Comparison of ENCODE assay signal across 9 mouse cellular contexts in the genomic region with DNA sequence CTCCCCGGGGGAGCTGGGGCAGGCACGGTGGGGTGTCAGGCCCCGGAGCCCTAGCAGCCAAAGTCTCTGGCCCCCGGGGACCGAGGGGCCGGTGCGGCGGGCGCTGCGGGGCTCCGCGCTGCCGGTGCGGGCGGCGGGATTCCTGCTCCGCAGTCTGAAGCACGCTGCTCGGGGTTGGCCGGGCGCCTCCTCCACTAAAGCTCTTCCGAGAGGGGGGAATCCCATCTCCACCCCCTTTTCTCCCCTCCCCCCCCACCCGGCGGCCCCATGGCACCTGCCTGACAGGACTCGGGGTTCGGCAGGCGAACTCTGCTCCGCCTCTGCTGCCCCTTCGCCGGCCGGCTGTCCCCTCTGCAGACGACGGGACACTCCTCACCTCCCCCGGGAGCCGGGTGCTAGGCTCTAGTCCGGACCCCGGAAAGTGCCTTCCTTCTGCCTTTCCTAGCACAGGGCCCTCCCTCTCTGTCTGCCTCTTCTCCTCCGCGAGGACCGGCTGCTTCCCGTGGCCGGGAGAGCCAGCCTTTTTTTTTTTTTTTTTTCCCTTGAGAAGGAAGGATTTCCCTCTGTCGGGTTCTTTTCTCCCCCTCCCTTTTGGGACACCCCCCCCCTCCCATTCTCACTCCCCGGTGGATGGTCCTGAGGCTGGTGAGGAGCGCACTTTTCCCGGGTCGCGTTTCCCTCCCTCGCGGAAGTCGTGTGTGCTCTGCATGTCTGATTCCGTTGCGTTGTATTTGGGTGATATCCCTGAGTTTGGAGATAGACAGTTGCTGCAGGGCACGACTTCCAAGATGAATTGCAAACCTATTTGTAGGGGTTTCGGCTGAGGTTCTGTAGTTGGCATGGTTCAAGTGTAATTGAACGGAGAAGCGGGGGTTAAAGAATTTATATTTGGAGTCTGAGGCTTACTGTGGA. TPM values are rescaled to one million over a fixed set of nuclear protein-coding genes. Genes with fewer than 3 reads are reported as not detected.
DNase-seq lines count a peak whose midpoint lies in the region; ATAC-seq and TF ChIP-seq lines count a peak whose summit lies in the region.
"Had no signal": no experiment of that assay in that cellular context is flagged by ENCODE, and none has a peak within 500 bp of the region (broad histone marks: within the 10 kb centered on the region; RNA-seq: fewer than 3 reads in every experiment).

No protein-coding gene starts in this region.

- under 1% methylated on average over 43 of the region's 57 CpGs for WGBS in forebrain, embryonic 11.5 days
- WGBS in heart, postnatal 0 days, result under 1% methylated on average over 38 of the region's 57 CpGs
- WGBS in olfactory bulb, adult 2 months, result under 1% methylated on average over 56 of the region's 57 CpGs
- WGBS in thymus, adult 2 months, result under 1% methylated on average over 50 of the region's 57 CpGs

- TF ChIP-seq EP300 in heart, postnatal 0 days (IDR thresholded peaks at IDR 0.05; ENCODE audit: low read depth), result no peak

- H3K4me1 ChIP-seq in bone marrow macrophage, adult 2 months (ENCODE audit: control insufficient read depth, insufficient read depth, low read length), result peaks cover 2% of the 10 kb centered on the region
- H3K4me1 ChIP-seq in forebrain, embryonic 11.5 days (replicated peaks; ENCODE audit: control insufficient read depth, insufficient read depth, low read length), result no peaks in the 10 kb centered on the region; the same call in 1 of the 2 replicates
- peaks cover 4% of the 10 kb centered on the region; the same call in 1 of the 2 replicates for H3K4me1 ChIP-seq in heart, postnatal 0 days (ENCODE audit: control insufficient read depth, insufficient read depth)
- no peaks in the 10 kb centered on the region for H3K4me1 ChIP-seq in olfactory bulb, adult 2 months (ENCODE audit: control insufficient read depth, insufficient read depth, low read length)
- no peaks in the 10 kb centered on the region for H3K4me1 ChIP-seq in thymus, adult 2 months (replicated peaks; ENCODE audit: control insufficient read depth, insufficient read depth, low read length)

- peak; percentile 53 for ATAC-seq in forebrain, embryonic 11.5 days (replicated peaks; ENCODE audit: low FRiP score)
- peak; percentile 19 for ATAC-seq in heart, postnatal 0 days (ENCODE audit: insufficient read depth, low read depth)

- peak overlapping the region; percentile 93 for H3K4me3 ChIP-seq in bone marrow macrophage, adult 2 months (ENCODE audit: insufficient read depth, low read length)
- peak overlapping the region; percentile 63 for H3K4me3 ChIP-seq in forebrain, embryonic 11.5 days (ENCODE audit: low read depth, low read length)
- H3K4me3 ChIP-seq in heart, postnatal 0 days (ENCODE audit: low read depth, low read length), result peak overlapping the region; percentile 90
- H3K4me3 ChIP-seq in olfactory bulb, adult 2 months (ENCODE audit: insufficient read depth, low read depth, low read length), result peak overlapping the region; percentile 97
- peak overlapping the region; percentile 74 for H3K4me3 ChIP-seq in thymus, adult 2 months (ENCODE audit: control insufficient read depth, insufficient read depth, low read length)

- peak overlapping the region; percentile 75 for H3K4me2 ChIP-seq in forebrain, embryonic 11.5 days (ENCODE audit: low read depth, low read length, severe bottlenecking)
- peak overlapping the region; percentile 92 for H3K4me2 ChIP-seq in heart, postnatal 0 days (ENCODE audit: low read depth, low read length)

- DNase-seq in CD4-positive, CD25-positive, alpha-beta regulatory T cell, adult 2 months (ENCODE audit: low read depth, low spot score), result peak; percentile 62
- DNase-seq in forebrain, embryonic 11.5 days (ENCODE audit: low spot score), result peak; percentile 77
- peak; percentile 24 for DNase-seq in heart, postnatal 0 days (ENCODE audit: low spot score)
- peak; percentile 56 to 68 for DNase-seq in kidney, postnatal 4 days
- peak; percentile 43 to 51 for DNase-seq in lung, adult 18-20 months
- peak; percentile 45 for DNase-seq in thymus, adult 2 months

- H3K27me3 ChIP-seq in forebrain, embryonic 11.5 days (ENCODE audit: control insufficient read depth, insufficient read depth, low read length), result no peaks in the 10 kb centered on the region
- H3K27me3 ChIP-seq in heart, postnatal 0 days (ENCODE audit: control insufficient read depth, insufficient read depth, low read length), result no peaks in the 10 kb centered on the region
- no peaks in the 10 kb centered on the region for H3K27me3 ChIP-seq in thymus, adult 2 months (ENCODE audit: control insufficient read depth, insufficient read depth, low read length)

- H3K9me3 ChIP-seq in forebrain, embryonic 11.5 days (ENCODE audit: control insufficient read depth, low read length), result no peaks in the 10 kb centered on the region
- H3K9me3 ChIP-seq in heart, postnatal 0 days (replicated peaks; ENCODE audit: control insufficient read depth, low read length), result no peaks in the 10 kb centered on the region

- no peak for TF ChIP-seq CTCF in bone marrow macrophage, adult 2 months (IDR thresholded peaks at IDR 0.05; ENCODE audit: low read depth, low read length)
- TF ChIP-seq CTCF in heart, postnatal 0 days (IDR thresholded peaks at IDR 0.05; ENCODE audit: low read depth), result no peak
- no peak for TF ChIP-seq CTCF in olfactory bulb, adult 2 months (IDR thresholded peaks at IDR 0.05; ENCODE audit: insufficient read depth, low read depth, low read length)
- TF ChIP-seq CTCF in thymus, adult 2 months (IDR thresholded peaks at IDR 0.05; ENCODE audit: borderline replicate concordance, control insufficient read depth, extremely low read depth, insufficient read depth, low read length, poor library complexity), result no peak

- TF ChIP-seq POLR2A in bone marrow macrophage, adult 2 months (IDR thresholded peaks at IDR 0.05; ENCODE audit: borderline replicate concordance, low read depth, low read length), result no peak
- no peak for TF ChIP-seq POLR2A in olfactory bulb, adult 2 months (IDR thresholded peaks at IDR 0.05; ENCODE audit: insufficient read depth, low read depth, low read length)
- no peak for TF ChIP-seq POLR2A in thymus, adult 2 months (IDR thresholded peaks at IDR 0.05; ENCODE audit: control insufficient read depth, extremely low read depth, insufficient read depth, low read length, poor library complexity)

- H3K27ac ChIP-seq in bone marrow macrophage, adult 2 months (ENCODE audit: insufficient read depth, low read depth, low read length), result peak overlapping the region; percentile 63
- H3K27ac ChIP-seq in forebrain, embryonic 11.5 days (ENCODE audit: low read depth, low read length), result peak overlapping the region; percentile 97
- peak overlapping the region; percentile 98 for H3K27ac ChIP-seq in heart, postnatal 0 days (ENCODE audit: low read depth)
- H3K27ac ChIP-seq in olfactory bulb, adult 2 months (ENCODE audit: insufficient read depth, low read depth, low read length), result peak overlapping the region; percentile 65
- no peak overlapping the region for H3K27ac ChIP-seq in thymus, adult 2 months (ENCODE audit: control insufficient read depth, insufficient read depth, low read length)

- no peaks in the 10 kb centered on the region for H3K36me3 ChIP-seq in forebrain, embryonic 11.5 days (ENCODE audit: control insufficient read depth, insufficient read depth, low read length)
- H3K36me3 ChIP-seq in heart, postnatal 0 days (replicated peaks; ENCODE audit: control insufficient read depth, insufficient read depth, low read length), result no peaks in the 10 kb centered on the region
- no peaks in the 10 kb centered on the region for H3K36me3 ChIP-seq in thymus, adult 2 months (ENCODE audit: control insufficient read depth, insufficient read depth, low read length)

- H3K9ac ChIP-seq in forebrain, embryonic 11.5 days (ENCODE audit: low read length), result peak overlapping the region; percentile 74
- peak overlapping the region; percentile 89 for H3K9ac ChIP-seq in heart, postnatal 0 days (replicated peaks; ENCODE audit: low read depth, low read length)

RNA-seq across cellular contexts. Expression of a gene that starts 1.1 kb away (rescaled TPM):
- polyA plus RNA-seq in bone marrow macrophage, adult 2 months (2012; ENCODE audit: insufficient read depth, insufficient read length, missing spikeins), result 12.0 and 16.0 TPM in 2 replicates
- polyA plus RNA-seq in forebrain, embryonic 11.5 days (2014; fragmentation: Nextera tagmentation; extraction: Ambion mirVana), result 19.1 and 19.5 TPM in 2 replicates
- 15.2 and 20.3 TPM in 2 replicates for total RNA-seq in heart, postnatal 0 days (2014; rRNA removed; ENCODE audit: low replicate concordance)
- polyA plus RNA-seq in heart, postnatal 0 days (2015; fragmentation: Nextera tagmentation; extraction: Ambion mirVana), result 12.2 and 12.4 TPM in 2 replicates
- polyA plus RNA-seq in olfactory bulb, adult 2 months (2012; ENCODE audit: insufficient read depth, insufficient read length, low replicate concordance, missing spikeins), result not detected in 2 replicates
- polyA plus RNA-seq in thymus, adult 2 months (2012; rRNA removed), result 8.2 and 12.0 TPM in 2 replicates

RNA-seq across cellular contexts. Expression of a gene that starts 33.2 kb away (rescaled TPM):
- not detected in 2 replicates for polyA plus RNA-seq in bone marrow macrophage, adult 2 months (2012; ENCODE audit: insufficient read depth, insufficient read length, missing spikeins)
- polyA plus RNA-seq in forebrain, embryonic 11.5 days (2014; fragmentation: Nextera tagmentation; extraction: Ambion mirVana), result not detected in 2 replicates
- total RNA-seq in heart, postnatal 0 days (2014; rRNA removed; ENCODE audit: low replicate concordance), result not detected in 2 replicates
- not detected in 2 replicates for polyA plus RNA-seq in heart, postnatal 0 days (2015; fragmentation: Nextera tagmentation; extraction: Ambion mirVana)
- not detected in 2 replicates for polyA plus RNA-seq in olfactory bulb, adult 2 months (2012; ENCODE audit: insufficient read depth, insufficient read length, low replicate concordance, missing spikeins)
- polyA plus RNA-seq in thymus, adult 2 months (2012; rRNA removed), result not detected in 2 replicates
- total RNA-seq: common myeloid progenitor, adult 5-6 weeks had no signal

Comparison
In these comparisons a context has a peak if more than half of its experiments do, and no peak if none do; other contexts are left out.
1. DNase-seq: peak in every context shown above with its lines; median percentile 77 in forebrain, embryonic 11.5 days; 62 in CD4-positive, CD25-positive, alpha-beta regulatory T cell, adult 2 months; 62 in kidney, postnatal 4 days; 47 in lung, adult 18-20 months; 45 in thymus, adult 2 months; 24 in heart, postnatal 0 days.